Mouse (Mus musculus): ENCODE results near the gene Ppp1r12a.

Gene Ppp1r12a

GRCm38 (mm10) chr10:108291688-108292471 is 129.9 kb downstream of the Ppp1r12a start:
- no peak for DNase-seq (ENCODE audit: low spot score)

GRCm38 (mm10) chr10:108292651-108293050 is 130.7 kb downstream of the Ppp1r12a start:
- DNase-seq (ENCODE audit: low spot score): no peak

GRCm38 (mm10) chr10:108293620-108294195 is 131.7 kb downstream of the Ppp1r12a start:
- no peak for DNase-seq (ENCODE audit: low spot score)

- DNase-seq (ENCODE audit: low spot score): no peak
Measured at GRCm38 (mm10) chr10:108294766-108295165, 132.8 kb downstream of the Ppp1r12a start.

- no peak for DNase-seq (ENCODE audit: low spot score)
Measured at GRCm38 (mm10) chr10:108296446-108296845, 134.5 kb downstream of the Ppp1r12a start.

- no peak for DNase-seq (ENCODE audit: low spot score)
Measured at GRCm38 (mm10) chr10:108298261-108298660, 136.3 kb downstream of the Ppp1r12a start.

- DNase-seq (ENCODE audit: low spot score): no peak
Measured at GRCm38 (mm10) chr10:108298841-108299545, 137.0 kb downstream of the Ppp1r12a start.

- no peak for DNase-seq (ENCODE audit: low spot score)
Measured at GRCm38 (mm10) chr10:108299828-108300227, 137.8 kb downstream of the Ppp1r12a start.

GRCm38 (mm10) chr10:108300843-108301242 is 138.8 kb downstream of the Ppp1r12a start:
- DNase-seq (ENCODE audit: low spot score): peak; percentile 79

GRCm38 (mm10) chr10:108307772-108308171 is 145.8 kb downstream of the Ppp1r12a start:
- no peak for DNase-seq (ENCODE audit: low spot score)

- no peak for DNase-seq (ENCODE audit: low spot score)
Measured at GRCm38 (mm10) chr10:108310195-108310594, 148.2 kb downstream of the Ppp1r12a start.

- no peak for DNase-seq (ENCODE audit: low spot score)
Measured at GRCm38 (mm10) chr10:108311396-108311795, 149.4 kb downstream of the Ppp1r12a start.

- DNase-seq (ENCODE audit: low spot score): no peak
Measured at GRCm38 (mm10) chr10:108313845-108314244, 151.9 kb downstream of the Ppp1r12a start.

GRCm38 (mm10) chr10:108314396-108314795 is 152.4 kb downstream of the Ppp1r12a start:
- DNase-seq (ENCODE audit: low spot score): no peak

- DNase-seq (ENCODE audit: low spot score): no peak
Measured at GRCm38 (mm10) chr10:108315236-108315635, 153.2 kb downstream of the Ppp1r12a start.

GRCm38 (mm10) chr10:108328356-108328755 is 166.4 kb downstream of the Ppp1r12a start:
- DNase-seq (ENCODE audit: low spot score): no peak

- DNase-seq (ENCODE audit: low spot score): no peak
Measured at GRCm38 (mm10) chr10:108328983-108329382, 167.0 kb downstream of the Ppp1r12a start.

- DNase-seq (ENCODE audit: low spot score): no peak
Measured at GRCm38 (mm10) chr10:108329771-108330170, 167.8 kb downstream of the Ppp1r12a start.

GRCm38 (mm10) chr10:108330964-108331363 is 169.0 kb downstream of the Ppp1r12a start:
- no peak for DNase-seq (ENCODE audit: low spot score)

- peak; percentile 14 for DNase-seq (ENCODE audit: low spot score)
Measured at GRCm38 (mm10) chr10:108331784-108332561, 170.0 kb downstream of the Ppp1r12a start, which contains the start of gene Pawr. Gene Pawr (plus strand): TSS chr10:108332121.

GRCm38 (mm10) chr10:108332571-108333541 is 170.9 kb downstream of the Ppp1r12a start:
- DNase-seq (ENCODE audit: low spot score): peak; percentile 55

All from adipocyte (in vitro differentiated cells).